Mouse (Mus musculus): ENCODE measurements around the gene Acp5.

GRCm38 (mm10) chr9:22134988-22135643, 395 bp downstream of the Acp5 start:
- TF ChIP-seq CTCF (IDR thresholded peaks at IDR 0.05) (no peak), EP300 (IDR thresholded peaks at IDR 0.05) (no peak)
